In the genomic region with DNA sequence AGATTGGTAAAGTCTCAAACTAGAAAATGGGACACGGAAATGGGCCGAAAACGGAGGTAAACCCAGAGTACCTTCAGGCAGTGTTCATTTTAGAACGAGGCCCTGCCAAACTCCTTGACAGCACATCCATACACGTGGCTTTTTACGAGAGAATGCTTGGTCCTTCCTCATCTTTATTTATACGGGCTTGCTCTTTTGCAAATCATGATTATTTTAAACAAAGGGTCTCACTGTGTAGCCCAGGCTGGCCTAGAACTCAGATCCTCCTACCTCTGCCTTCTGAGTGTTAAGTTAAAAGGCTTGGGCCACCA, we compare ENCODE assay signal across 8 mouse cellular contexts. TPM values are rescaled to one million over a fixed set of nuclear protein-coding genes. Genes with fewer than 3 reads are reported as not detected.
DNase-seq lines count a peak whose midpoint lies in the region; ATAC-seq and TF ChIP-seq lines count a peak whose summit lies in the region.

No protein-coding gene starts in this region.

- peak overlapping the region; percentile 91 for H3K4me3 ChIP-seq in heart, embryonic 15.5 days
- peak overlapping the region; percentile 95 to 96 for H3K4me3 ChIP-seq in ES-E14 (ENCODE audit: insufficient read depth in 1 of 2, low read depth in 1 of 2, low read length in 2 of 2, poor library complexity in 1 of 2, severe bottlenecking in 1 of 2)
- peak overlapping the region; percentile 85 for H3K4me3 ChIP-seq in forebrain, embryonic 16.5 days (replicated peaks; ENCODE audit: low read length)
- peak overlapping the region; percentile 97 for H3K4me3 ChIP-seq in liver, postnatal 0 days (ENCODE audit: low read depth, low read length)

- no peaks in the 10 kb centered on the region for H3K27me3 ChIP-seq in heart, embryonic 15.5 days
- no peaks in the 10 kb centered on the region for H3K27me3 ChIP-seq in forebrain, embryonic 16.5 days (replicated peaks; ENCODE audit: control insufficient read depth, insufficient read depth, low read length)
- no peaks in the 10 kb centered on the region for H3K27me3 ChIP-seq in liver, postnatal 0 days (ENCODE audit: insufficient read depth, low read length)

- no peaks in the 10 kb centered on the region for H3K9me3 ChIP-seq in heart, embryonic 15.5 days (replicated peaks)
- no peaks in the 10 kb centered on the region for H3K9me3 ChIP-seq in ES-E14 (ENCODE audit: control insufficient read depth, insufficient read depth, low read depth, low read length)
- no peaks in the 10 kb centered on the region for H3K9me3 ChIP-seq in forebrain, embryonic 16.5 days (ENCODE audit: control insufficient read depth, low read length)
- H3K9me3 ChIP-seq in liver, postnatal 0 days (ENCODE audit: low read length): no peaks in the 10 kb centered on the region

- no peak for TF ChIP-seq CTCF in liver, postnatal 0 days (IDR thresholded peaks at IDR 0.05; ENCODE audit: low read depth)

- ATAC-seq in heart, embryonic 15.5 days (replicated peaks; ENCODE audit: insufficient number of reproducible peaks, insufficient read depth, low FRiP score, low read depth): no peak
- ATAC-seq in forebrain, embryonic 16.5 days: no peak
- ATAC-seq in liver, postnatal 0 days: no peak

- H3K4me1 ChIP-seq in heart, embryonic 15.5 days (replicated peaks): peaks cover 27% of the 10 kb centered on the region
- peaks cover 0 to 11% of the 10 kb centered on the region in 2 experiments; a peak in 2 of 4 replicates for H3K4me1 ChIP-seq in ES-E14 (ENCODE audit: control insufficient read depth in 2 of 2, insufficient read depth in 2 of 2, low read length in 2 of 2, poor library complexity in 1 of 2)
- peaks cover 18% of the 10 kb centered on the region for H3K4me1 ChIP-seq in forebrain, embryonic 16.5 days (replicated peaks; ENCODE audit: control insufficient read depth, insufficient read depth, low read length)
- peaks cover 5% of the 10 kb centered on the region; the same call in 1 of the 2 replicates for H3K4me1 ChIP-seq in liver, postnatal 0 days (ENCODE audit: insufficient read depth)

- H3K4me2 ChIP-seq in heart, embryonic 15.5 days: peak overlapping the region; percentile 95
- peak overlapping the region; percentile 84 for H3K4me2 ChIP-seq in forebrain, embryonic 16.5 days (ENCODE audit: low read length)
- peak overlapping the region; percentile 100 for H3K4me2 ChIP-seq in liver, postnatal 0 days (ENCODE audit: low read depth, low read length)

- H3K36me3 ChIP-seq in heart, embryonic 15.5 days: peaks cover 35% of the 10 kb centered on the region
- peaks cover 39% of the 10 kb centered on the region for H3K36me3 ChIP-seq in ES-E14 (ENCODE audit: control insufficient read depth, insufficient read depth, low read length, poor library complexity, severe bottlenecking)
- peaks cover 27% of the 10 kb centered on the region for H3K36me3 ChIP-seq in forebrain, embryonic 16.5 days (ENCODE audit: control insufficient read depth, insufficient read depth)
- peaks cover 33% of the 10 kb centered on the region for H3K36me3 ChIP-seq in liver, postnatal 0 days (replicated peaks; ENCODE audit: insufficient read depth, low read length)

- no peak for TF ChIP-seq EP300 in liver, postnatal 0 days (IDR thresholded peaks at IDR 0.05; ENCODE audit: low read depth)

- no peak for DNase-seq in heart, adult 8-10 months (ENCODE audit: low spot score)
- no peak for DNase-seq in ES-E14 (ENCODE audit: low read depth, low spot score)
- DNase-seq in liver, postnatal 0 days: no peak
- DNase-seq in right cerebral cortex, postnatal 14 days: no peak
- DNase-seq in urinary bladder, adult 2 months (ENCODE audit: low spot score): no peak
- DNase-seq in embryo, embryonic 9.5 days (ENCODE audit: extremely low spot score): no peak

- 0% methylated on average over 7 of the region's 7 CpGs for WGBS in heart, embryonic 15.5 days
- 0% methylated on average over 7 of the region's 7 CpGs for WGBS in forebrain, embryonic 16.5 days
- 0% methylated on average over 7 of the region's 7 CpGs for WGBS in liver, postnatal 0 days (ENCODE audit: insufficient replicate concordance)

- peak overlapping the region; percentile 80 for H3K9ac ChIP-seq in heart, embryonic 15.5 days
- peak overlapping the region; percentile 99 for H3K9ac ChIP-seq in ES-E14 (ENCODE audit: insufficient read depth, low read depth, low read length, poor library complexity, severe bottlenecking)
- H3K9ac ChIP-seq in forebrain, embryonic 16.5 days (replicated peaks; ENCODE audit: low read depth, low read length): peak overlapping the region; percentile 83
- peak overlapping the region; percentile 89 for H3K9ac ChIP-seq in liver, postnatal 0 days (replicated peaks)

- H3K27ac ChIP-seq in heart, embryonic 15.5 days: peak overlapping the region; percentile 87
- peak overlapping the region; percentile 83 for H3K27ac ChIP-seq in ES-E14 (ENCODE audit: insufficient read depth, low read depth, low read length, poor library complexity, severe bottlenecking)
- peak overlapping the region; percentile 81; the same call in 1 of the 2 replicates for H3K27ac ChIP-seq in forebrain, embryonic 16.5 days (ENCODE audit: low read length)
- H3K27ac ChIP-seq in liver, postnatal 0 days (ENCODE audit: low read depth): peak overlapping the region; percentile 77

- in situ Hi-C loops in ES-E14 (cut with MboI; ENCODE audit: low sequenced_read_pairs in 2 of 2, unreplicated experiment in 2 of 2): no loop called here

TF ChIP-seq in ES-E14, 5 proteins besides CTCF, POLR2A, EP300 and RAD21:
- TF ChIP-seq ZNF384 (IDR thresholded peaks at IDR 0.05; ENCODE audit: low read depth, low read length) (no peak), CHD2 (IDR thresholded peaks at IDR 0.05; ENCODE audit: low read depth, low read length) (no peak), HCFC1 (IDR thresholded peaks at IDR 0.05; ENCODE audit: borderline replicate concordance, insufficient read depth, low read length) (no peak), ZC3H11A (IDR thresholded peaks at IDR 0.05; ENCODE audit: borderline replicate concordance, low read depth, low read length) (no peak)

RNA-seq across cellular contexts. Expression of gene Tsr1, which starts 0.6 kb away (rescaled TPM):
- polyA plus RNA-seq in heart, embryonic 15.5 days (2015; fragmentation: Nextera tagmentation; extraction: Ambion mirVana): 19.2 and 25.9 TPM in 2 replicates
- total RNA-seq in heart, adult 8-10 months (2022): 10 to 100 TPM; 17.5 to 19.3 (median 17.8) TPM
- 110 and 125 TPM in 2 replicates for total RNA-seq in ES-E14 (2012; rRNA removed)
- 38.0 and 41.5 TPM in 2 replicates for polyA plus RNA-seq in forebrain, embryonic 16.5 days (2015; fragmentation: Nextera tagmentation; extraction: Ambion mirVana)
- polyA plus RNA-seq in liver, postnatal 0 days (2015; fragmentation: Nextera tagmentation; extraction: Ambion mirVana): 13.4 and 14.7 TPM in 2 replicates
- 21.0 and 24.0 TPM in 2 replicates for polyA plus RNA-seq in urinary bladder, adult 2 months (2012; rRNA removed)

RNA-seq across cellular contexts. Expression of gene Sgsm2, which starts 1.6 kb away (rescaled TPM):
- 3.5 and 5.5 TPM in 2 replicates for polyA plus RNA-seq in heart, embryonic 15.5 days (2015; fragmentation: Nextera tagmentation; extraction: Ambion mirVana)
- total RNA-seq in heart, adult 8-10 months (2022): 1 to 10 TPM; 5.3 to 6.4 (median 5.8) TPM
- 10.4 and 16.5 TPM in 2 replicates for total RNA-seq in ES-E14 (2012; rRNA removed)
- polyA plus RNA-seq in forebrain, embryonic 16.5 days (2015; fragmentation: Nextera tagmentation; extraction: Ambion mirVana): 13.1 and 18.2 TPM in 2 replicates
- 0.79 and 0.87 TPM in 2 replicates for polyA plus RNA-seq in liver, postnatal 0 days (2015; fragmentation: Nextera tagmentation; extraction: Ambion mirVana)
- polyA plus RNA-seq in urinary bladder, adult 2 months (2012; rRNA removed): 17.9 and 19.8 TPM in 2 replicates

RNA-seq across cellular contexts. Expression of gene Smg6, which starts 27.2 kb away (rescaled TPM):
- 10.0 and 11.4 TPM in 2 replicates for polyA plus RNA-seq in heart, embryonic 15.5 days (2015; fragmentation: Nextera tagmentation; extraction: Ambion mirVana)
- 10 to 100 TPM; 16.7 to 22.8 (median 20.2) TPM for total RNA-seq in heart, adult 8-10 months (2022)
- 18.2 and 19.9 TPM in 2 replicates for total RNA-seq in ES-E14 (2012; rRNA removed)
- polyA plus RNA-seq in forebrain, embryonic 16.5 days (2015; fragmentation: Nextera tagmentation; extraction: Ambion mirVana): 18.6 and 19.2 TPM in 2 replicates
- 4.7 TPM in 2 replicates for polyA plus RNA-seq in liver, postnatal 0 days (2015; fragmentation: Nextera tagmentation; extraction: Ambion mirVana)
- 29.4 and 33.8 TPM in 2 replicates for polyA plus RNA-seq in urinary bladder, adult 2 months (2012; rRNA removed)

RNA-seq across cellular contexts. Expression of gene Srr, which starts 27.3 kb away (rescaled TPM):
- 18.7 and 22.6 TPM in 2 replicates for polyA plus RNA-seq in heart, embryonic 15.5 days (2015; fragmentation: Nextera tagmentation; extraction: Ambion mirVana)
- 10 to 100 TPM; 26.5 to 31.3 (median 29.1) TPM for total RNA-seq in heart, adult 8-10 months (2022)
- total RNA-seq in ES-E14 (2012; rRNA removed): 2.9 and 3.8 TPM in 2 replicates
- polyA plus RNA-seq in forebrain, embryonic 16.5 days (2015; fragmentation: Nextera tagmentation; extraction: Ambion mirVana): 44.5 and 46.5 TPM in 2 replicates
- polyA plus RNA-seq in liver, postnatal 0 days (2015; fragmentation: Nextera tagmentation; extraction: Ambion mirVana): 4.4 and 5.2 TPM in 2 replicates
- 16.5 and 23.3 TPM in 2 replicates for polyA plus RNA-seq in urinary bladder, adult 2 months (2012; rRNA removed)
